Mouse (Mus musculus) stomach, embryonic 16.5 days (tissue): ENCODE data around the gene Spag6l. TPM values are rescaled to one million over a fixed set of nuclear protein-coding genes. Genes with fewer than 3 reads are reported as not detected.
"Not testable (repeated sequence)": the region's sequence is repeated elsewhere in the genome, so short reads cannot be mapped to it uniquely, and the experiment has no call there.

Experiments used
- ATAC-seq: fragments of 200-750 bp; cut with Nextera tagmentation; 2 replicates; pipeline ENCODE4 v1.8.0; 2017; ENCODE audit warnings: moderate number of reproducible peaks, moderate TSS enrichment; ENCODE audit not compliant: insufficient read depth, low FRiP score
- H3K27ac ChIP-seq: fragments of 300-500 bp; sonication (generic); 2 replicates; pipeline ENCODE4 v1.5.1; 2014; ENCODE audit warnings: low read length
- H3K27me3 ChIP-seq: fragments of 300-500 bp; sonication (generic); 2 replicates; pipeline ENCODE4 v1.6.1; 2014; ENCODE audit warnings: low read length, control low read depth, mixed read lengths; ENCODE audit not compliant: control insufficient read depth, insufficient read depth
- H3K36me3 ChIP-seq: fragments of 300-500 bp; sonication (generic); 2 replicates; pipeline ENCODE4 v1.6.1; 2014; ENCODE audit warnings: low read length; ENCODE audit not compliant: control insufficient read depth, insufficient read depth
- H3K4me1 ChIP-seq: fragments of 300-500 bp; sonication (generic); 2 replicates; pipeline ENCODE4 v1.6.1; 2014; ENCODE audit warnings: low read length, control low read depth, mixed read lengths; ENCODE audit not compliant: control insufficient read depth, insufficient read depth
- H3K4me2 ChIP-seq: fragments of 300-500 bp; sonication (generic); 2 replicates; pipeline ENCODE4 v1.6.1; 2014; ENCODE audit warnings: low read depth, low read length, mixed read lengths
- H3K4me3 ChIP-seq: fragments of 300-500 bp; sonication (generic); replicated peaks from 2 replicates; pipeline ENCODE4 v1.5.1; 2014; ENCODE audit warnings: mild to moderate bottlenecking, low read length
- H3K9ac ChIP-seq: fragments of 300-500 bp; sonication (generic); 2 replicates; pipeline ENCODE4 v1.6.1; 2014; ENCODE audit warnings: low read length
- H3K9me3 ChIP-seq: fragments of 300-500 bp; sonication (generic); replicated peaks from 2 replicates; pipeline ENCODE4 v1.6.1; 2016; ENCODE audit warnings: low read length, control low read depth; ENCODE audit not compliant: control insufficient read depth
- WGBS: fragments of 180-500 bp; shearing (Covaris S2); extraction: QIAGEN DNeasy Blood & Tissue Kit; methylation state at CpG from one replicate; pipeline ENCODE4 v1.1.7; 2014; 5-methylcytosine and 5-hydroxymethylcytosine counted together
- polyA plus RNA-seq: library from polyadenylated mRNA; unstranded; fragments of >200 nt; fragmentation: Nextera tagmentation; extraction: Ambion mirVana; gene quantifications from 2 replicates; pipeline ENCODE4 v1.2.1, GENCODE M21; 2015

Gene Spag6l
- polyA plus RNA-seq, 1 experiment from 2014 or later, result 0.15 TPM

DNA sequence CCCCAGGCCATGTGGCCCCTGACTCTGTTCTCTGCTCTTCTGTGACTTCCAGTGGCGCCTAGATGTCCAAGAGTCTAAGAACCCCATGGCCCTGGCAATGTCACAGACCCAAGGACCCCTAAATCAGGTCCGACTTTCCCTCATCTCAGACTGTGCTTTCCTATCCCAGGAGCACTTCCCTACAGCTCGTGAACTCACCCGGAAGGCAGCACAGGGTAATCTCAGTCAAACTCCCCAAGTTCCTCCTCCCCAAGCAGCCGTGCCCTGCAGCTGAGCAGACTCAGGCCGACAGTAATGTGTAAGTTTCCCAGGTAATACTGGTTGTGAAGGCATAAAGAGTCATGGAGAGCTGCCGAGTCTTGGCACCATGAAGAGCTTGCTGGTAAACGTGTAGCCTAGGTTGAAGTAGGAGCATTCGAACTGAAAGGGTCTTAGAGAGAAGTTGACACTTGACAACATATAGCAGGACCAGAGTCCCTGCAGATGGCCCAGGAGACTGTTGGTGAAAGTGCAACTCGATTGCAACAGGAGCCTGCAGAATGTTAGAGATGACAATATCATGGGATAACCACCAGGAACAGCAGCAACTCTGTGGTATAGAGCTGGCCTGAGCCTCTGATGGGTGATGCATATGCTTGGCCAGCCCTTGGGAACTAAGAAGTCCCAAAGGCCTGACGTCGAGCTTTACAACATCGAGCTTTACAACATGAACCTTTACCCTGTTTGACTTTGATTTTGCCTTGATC, 27.6 kb upstream of the Spag6l start:
- Histone ChIP-seq H3K9me3 (no peaks in the 10 kb centered on the region), H3K36me3 (no peaks in the 10 kb centered on the region), H3K4me2 (no peak overlapping the region), H3K4me3 (no peak overlapping the region), H3K9ac (no peak overlapping the region), H3K27me3 (no peaks in the 10 kb centered on the region), H3K27ac (no peak overlapping the region), H3K4me1 (no peaks in the 10 kb centered on the region)
- ATAC-seq, result no peak
- WGBS, result 70% methylated on average over 13 of the region's 13 CpGs

- not testable (repeated sequence) for ATAC-seq, H3K9me3 ChIP-seq, H3K9ac ChIP-seq, H3K27ac ChIP-seq, H3K4me1 ChIP-seq, H3K4me3 ChIP-seq, H3K4me2 ChIP-seq, H3K27me3 ChIP-seq, H3K36me3 ChIP-seq
- WGBS, result 84% methylated on average over 9 of the region's 9 CpGs
Observed at GRCm38 (mm10) chr16:16856054-16856453, 26.8 kb upstream of the Spag6l start.

DNA sequence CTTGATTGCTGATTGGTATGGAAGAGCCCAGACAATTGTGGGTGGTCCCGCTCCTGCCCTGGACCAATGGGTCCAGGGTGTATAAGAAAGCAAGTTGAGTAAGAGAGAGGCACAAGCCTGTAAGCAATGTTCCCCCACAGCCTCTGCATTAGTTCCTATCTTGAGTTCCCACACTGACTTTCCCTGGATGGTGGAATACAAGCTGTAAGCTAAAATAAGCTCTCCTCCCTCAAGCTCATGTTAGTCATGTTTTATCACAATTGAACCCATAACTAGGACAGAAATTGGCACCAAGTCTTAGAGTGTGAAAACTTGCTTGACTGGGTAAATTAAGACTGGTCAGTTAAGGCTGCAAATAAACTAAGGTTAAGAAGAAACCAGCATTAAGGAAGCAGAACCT, 26.3 kb upstream of the Spag6l start:
- no peak overlapping the region for H3K27ac ChIP-seq
- H3K4me2 ChIP-seq, result no peak overlapping the region
- ATAC-seq, result no peak
- H3K27me3 ChIP-seq, result no peaks in the 10 kb centered on the region
- no peaks in the 10 kb centered on the region for H3K36me3 ChIP-seq
- no peak overlapping the region for H3K4me3 ChIP-seq
- WGBS, result 88% methylated on average over 1 of the region's 1 CpGs
- H3K9me3 ChIP-seq, result no peaks in the 10 kb centered on the region
- H3K4me1 ChIP-seq, result no peaks in the 10 kb centered on the region
- H3K9ac ChIP-seq, result no peak overlapping the region

DNA sequence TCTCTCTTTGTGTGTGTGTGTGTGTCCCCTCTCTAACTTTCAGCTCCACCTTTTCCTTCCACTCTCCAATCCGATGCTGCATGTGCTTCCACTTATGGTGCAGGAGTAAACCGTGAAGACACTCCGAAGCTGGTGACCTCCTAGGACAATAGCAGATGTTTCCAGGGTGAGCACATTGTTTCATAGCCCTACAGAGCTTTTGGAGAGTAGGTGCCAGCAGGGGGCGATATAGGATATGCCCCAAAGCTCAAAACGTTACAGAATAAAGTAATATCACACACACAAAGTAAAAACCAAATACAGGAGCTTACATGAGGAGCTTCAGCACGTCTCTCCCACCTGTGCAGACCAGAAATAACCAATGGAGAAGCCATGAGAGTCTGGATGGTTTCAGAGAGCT, 25.6 kb upstream of the Spag6l start:
- no peaks in the 10 kb centered on the region for H3K4me1 ChIP-seq
- no peaks in the 10 kb centered on the region for H3K9me3 ChIP-seq
- WGBS, result 24% methylated on average over 6 of the region's 6 CpGs

GRCm38 (mm10) chr16:16852411-16852810, 23.2 kb upstream of the Spag6l start:
- Histone ChIP-seq H3K27ac (no peak overlapping the region), H3K27me3 (no peaks in the 10 kb centered on the region), H3K4me2 (no peak overlapping the region), H3K36me3 (no peaks in the 10 kb centered on the region), H3K4me1 (no peaks in the 10 kb centered on the region), H3K9ac (no peak overlapping the region), H3K4me3 (no peak overlapping the region), H3K9me3 (no peaks in the 10 kb centered on the region)
- ATAC-seq, result no peak
- 80% methylated on average over 3 of the region's 3 CpGs for WGBS

More for the DNA sequence above, 25.6 kb upstream of the Spag6l start:
- Histone ChIP-seq H3K27me3 (no peaks in the 10 kb centered on the region), H3K36me3 (no peaks in the 10 kb centered on the region), H3K27ac (no peak overlapping the region), H3K4me2 (no peak overlapping the region), H3K4me3 (no peak overlapping the region), H3K9ac (no peak overlapping the region)
- no peak for ATAC-seq

DNA sequence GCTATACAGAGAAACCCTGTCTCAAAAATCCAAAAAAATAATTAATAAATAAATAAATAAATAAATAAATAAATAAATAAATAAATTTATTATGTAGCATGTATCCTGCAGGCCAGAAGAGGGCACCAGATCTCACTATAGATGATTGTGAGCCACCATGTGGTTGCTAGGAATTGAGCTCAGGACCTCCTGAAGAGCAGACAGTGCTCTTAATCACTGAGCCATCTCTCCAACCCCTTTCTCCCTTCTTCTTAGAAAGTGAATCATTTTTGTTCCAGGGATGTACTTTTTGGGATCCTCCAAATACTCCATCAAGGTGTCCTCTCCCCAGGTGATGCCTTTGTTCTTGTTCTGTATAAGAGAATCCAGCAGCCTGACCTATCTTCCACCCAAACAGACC, 19.9 kb upstream of the Spag6l start:
- no peak for ATAC-seq
- H3K9me3 ChIP-seq, result no peaks in the 10 kb centered on the region

GRCm38 (mm10) chr16:16829671-16830070, 415 bp upstream of the Spag6l start:
- no peaks in the 10 kb centered on the region for H3K27me3 ChIP-seq
- H3K4me1 ChIP-seq, result no peaks in the 10 kb centered on the region
- ATAC-seq, result no peak
- H3K4me3 ChIP-seq, result no peak overlapping the region
- 83% methylated on average over 3 of the region's 3 CpGs for WGBS
- no peak overlapping the region; the same call in 1 of the 2 replicates for H3K4me2 ChIP-seq
- no peak overlapping the region for H3K27ac ChIP-seq
- no peaks in the 10 kb centered on the region for H3K36me3 ChIP-seq
- no peaks in the 10 kb centered on the region for H3K9me3 ChIP-seq
- no peak overlapping the region for H3K9ac ChIP-seq

More for the DNA sequence above, 19.9 kb upstream of the Spag6l start:
- H3K4me1 ChIP-seq, result no peaks in the 10 kb centered on the region
- H3K27ac ChIP-seq, result no peak overlapping the region
- no peaks in the 10 kb centered on the region for H3K36me3 ChIP-seq
- no peak overlapping the region for H3K9ac ChIP-seq
- no peak overlapping the region for H3K4me2 ChIP-seq
- no peaks in the 10 kb centered on the region for H3K27me3 ChIP-seq
- H3K4me3 ChIP-seq, result no peak overlapping the region

- Histone ChIP-seq H3K27me3 (no peaks in the 10 kb centered on the region), H3K4me1 (no peaks in the 10 kb centered on the region), H3K4me2 (no peak overlapping the region), H3K27ac (no peak overlapping the region), H3K4me3 (no peak overlapping the region), H3K9ac (no peak overlapping the region), H3K9me3 (no peaks in the 10 kb centered on the region), H3K36me3 (no peaks in the 10 kb centered on the region)
- no peak for ATAC-seq
- WGBS, result 86% methylated on average over 2 of the region's 2 CpGs
Observed at GRCm38 (mm10) chr16:16826223-16826622, 3.0 kb downstream of the Spag6l start.

DNA sequence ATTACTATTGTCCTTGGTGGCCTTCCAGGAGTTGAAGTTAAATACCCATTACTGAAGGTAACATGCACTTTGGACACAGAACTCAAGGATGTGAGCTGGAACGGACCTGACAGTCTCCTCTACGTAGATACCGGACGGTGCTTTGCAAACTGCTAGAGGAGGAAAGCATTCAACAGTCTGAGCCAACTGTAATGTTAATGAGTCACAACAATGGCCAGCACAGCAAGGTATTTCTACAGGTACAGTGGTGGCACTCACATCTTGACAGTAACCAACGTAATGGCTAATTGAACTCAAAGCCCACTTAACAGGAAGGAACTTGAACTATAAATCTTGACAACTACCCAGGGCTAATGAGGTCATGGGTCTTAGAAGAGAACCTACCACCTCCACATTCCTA, 3.8 kb downstream of the Spag6l start:
- 54% methylated on average over 5 of the region's 5 CpGs for WGBS
- Histone ChIP-seq H3K4me3 (no peak overlapping the region), H3K9me3 (no peaks in the 10 kb centered on the region), H3K36me3 (no peaks in the 10 kb centered on the region), H3K4me2 (no peak overlapping the region), H3K27me3 (no peaks in the 10 kb centered on the region), H3K4me1 (no peaks in the 10 kb centered on the region), H3K9ac (no peak overlapping the region), H3K27ac (no peak overlapping the region)
- ATAC-seq, result no peak
